Mouse (Mus musculus) heart, postnatal 14 days (tissue): ENCODE results near the gene Cyp2c40. TPM values are rescaled to one million over a fixed set of nuclear protein-coding genes. Genes with fewer than 3 reads are reported as not detected.
"Not testable (repeated sequence)": the region's sequence is repeated elsewhere in the genome, so short reads cannot be mapped to it uniquely, and the experiment has no call there.

Experiments
- DNase-seq, 2 experiments: peaks; one replicate each; pipeline ENCODE4 v3.0.0; 2021 to 2022
- intact Hi-C: fragments of 180-260 bp; cut with DNase I; formaldehyde crosslinking; loops from one replicate; pipeline ENCODE4 v1.15.1; 2025
- long read RNA-seq, 2 experiments: library from polyadenylated mRNA; stranded (forward); transcript quantifications; one replicate each; pipeline ENCODE4 v2.0.0; 2021
- total RNA-seq, 2 experiments: library from RNA; stranded (reverse); gene quantifications; 2 replicates each; pipeline ENCODE4 v1.2.3; 2021

Gene Cyp2c40
- not detected for total RNA-seq
- long read RNA-seq, experiment 1, result 0 reads
- long read RNA-seq, experiment 2, result 0 reads

DNA sequence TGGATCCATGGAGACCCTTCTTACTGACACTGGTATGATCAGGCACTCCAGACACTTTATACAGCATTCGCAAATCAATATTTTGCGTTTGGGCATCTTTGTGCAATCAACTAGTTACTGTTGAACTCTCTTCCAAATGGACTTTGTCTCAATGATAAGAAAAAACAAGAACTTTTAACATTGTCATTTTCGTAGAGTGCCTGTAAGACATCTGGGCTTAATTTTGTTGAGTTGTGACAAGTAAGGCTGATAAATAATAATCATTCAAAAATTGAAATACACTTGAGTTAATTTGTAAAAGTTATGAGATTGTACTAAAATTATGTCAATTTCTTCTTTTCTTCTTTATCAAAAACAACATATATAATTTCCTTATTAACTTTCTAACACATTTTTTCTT is at the start of gene Cyp2c40:
Cyp2c40 (minus strand) TSS at position 101 of the 400 bp plus-strand sequence.
- DNase-seq, intact Hi-C loops: not testable (repeated sequence)

DNA sequence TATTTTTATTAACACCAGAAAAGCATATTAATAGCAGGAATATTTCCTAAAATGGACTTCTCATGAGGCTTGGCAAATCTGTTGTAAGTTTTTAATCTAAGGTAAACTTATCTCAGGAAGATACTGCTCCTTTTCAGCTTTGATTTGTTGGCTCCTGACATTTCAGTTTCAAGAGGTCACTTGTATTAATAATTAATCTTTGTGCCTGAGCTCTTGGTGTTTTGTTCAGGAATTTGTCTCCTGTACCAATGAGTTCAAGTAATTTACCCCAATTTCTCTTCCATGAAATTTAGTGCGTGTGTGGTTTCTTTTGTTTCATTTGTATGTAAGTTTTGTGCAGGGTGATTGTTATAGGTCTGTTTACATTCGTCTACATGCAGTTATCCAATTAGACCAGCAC is 8.3 kb upstream of the Cyp2c40 start:
- DNase-seq, intact Hi-C loops: not testable (repeated sequence)

DNA sequence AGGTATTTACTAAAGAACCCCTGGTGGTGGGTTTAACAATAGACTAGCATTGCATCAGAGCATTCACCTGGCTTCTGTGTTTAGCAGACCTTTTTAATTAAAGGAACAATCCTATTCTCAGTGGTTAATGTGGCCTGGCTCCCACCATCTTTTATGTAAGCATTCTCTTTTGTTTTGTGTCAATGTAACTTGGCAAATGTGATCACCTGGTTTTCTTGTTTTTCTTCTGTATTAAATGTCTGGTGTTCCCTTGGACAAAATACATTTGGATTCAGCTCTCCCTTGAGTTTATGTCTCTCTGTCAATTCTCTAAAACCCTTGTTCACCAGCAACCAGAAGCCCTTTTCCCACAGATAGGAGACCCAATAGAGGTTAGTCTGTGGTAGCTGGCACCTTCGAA is 3.8 kb upstream of the Cyp2c40 start:
- not testable (repeated sequence) for DNase-seq
- intact Hi-C loops, result loop anchor here (5.0 kb wide), 1 partner anchor 76 kb away; no protein-coding TSS in a partner anchor

DNA sequence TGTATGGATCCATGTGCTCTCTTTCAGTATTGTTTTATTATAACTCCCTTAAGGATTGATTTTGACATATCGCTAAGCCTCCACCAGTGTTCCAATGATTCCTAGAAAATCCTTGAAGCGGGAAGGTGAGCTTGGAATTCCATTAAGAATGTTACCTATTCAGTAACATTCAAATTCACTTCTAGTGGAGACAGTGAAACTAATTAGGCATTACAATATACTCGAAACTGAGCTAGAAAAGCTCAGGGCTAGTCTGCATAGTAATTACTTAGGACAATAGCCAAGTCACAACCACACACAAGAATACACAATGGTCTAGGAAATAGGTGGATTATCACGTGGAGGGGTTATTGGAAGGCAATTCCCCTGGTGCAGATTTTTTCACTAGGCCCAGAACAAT is 3.4 kb upstream of the Cyp2c40 start:
- intact Hi-C loops, result loop anchor here (5.0 kb wide), 1 partner anchor 76 kb away; no protein-coding TSS in a partner anchor
- DNase-seq, result not testable (repeated sequence)

DNA sequence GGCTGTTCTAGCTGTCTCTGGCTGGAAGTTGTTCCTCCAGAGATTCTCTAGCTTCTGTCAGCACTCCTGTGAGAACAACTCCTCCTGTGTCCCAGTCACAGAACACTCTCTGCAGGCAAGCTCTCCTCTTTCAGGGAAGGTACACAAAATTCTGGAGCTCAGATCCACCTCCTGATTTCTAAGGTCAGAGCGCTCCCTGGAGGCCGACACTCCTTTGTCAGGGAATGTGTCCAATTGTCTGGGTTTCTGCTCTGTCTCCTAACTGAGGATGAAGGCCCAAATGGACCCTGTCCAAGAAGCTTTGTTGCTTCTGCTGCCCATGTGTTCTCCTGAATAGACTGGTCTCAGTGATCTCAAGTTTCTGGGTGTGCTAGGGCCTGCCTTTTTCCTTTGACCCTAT is 27.2 kb downstream of the Cyp2c40 start:
- DNase-seq, intact Hi-C loops: not testable (repeated sequence)

DNA sequence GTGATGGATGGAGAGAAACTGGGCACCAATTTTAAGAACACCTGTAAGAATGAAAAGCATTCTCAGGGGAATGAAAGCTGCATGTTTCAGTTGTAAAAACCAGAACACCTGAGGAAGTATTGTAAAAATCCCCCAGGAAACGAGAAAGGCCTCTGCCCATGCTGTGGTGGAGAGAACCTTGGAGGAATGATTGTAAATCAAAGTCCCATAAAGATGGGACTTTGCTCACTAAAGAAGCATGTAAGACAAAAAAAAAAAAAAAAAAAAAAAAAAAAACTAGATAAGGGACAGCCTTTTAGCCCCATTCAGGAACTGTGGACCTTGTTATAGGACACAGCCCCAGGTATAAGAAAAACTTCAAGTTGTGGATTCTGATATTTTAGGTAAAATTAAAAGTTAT is 67.3 kb downstream of the Cyp2c40 start:
- no peak for DNase-seq
- intact Hi-C loops, result no loop called here

DNA sequence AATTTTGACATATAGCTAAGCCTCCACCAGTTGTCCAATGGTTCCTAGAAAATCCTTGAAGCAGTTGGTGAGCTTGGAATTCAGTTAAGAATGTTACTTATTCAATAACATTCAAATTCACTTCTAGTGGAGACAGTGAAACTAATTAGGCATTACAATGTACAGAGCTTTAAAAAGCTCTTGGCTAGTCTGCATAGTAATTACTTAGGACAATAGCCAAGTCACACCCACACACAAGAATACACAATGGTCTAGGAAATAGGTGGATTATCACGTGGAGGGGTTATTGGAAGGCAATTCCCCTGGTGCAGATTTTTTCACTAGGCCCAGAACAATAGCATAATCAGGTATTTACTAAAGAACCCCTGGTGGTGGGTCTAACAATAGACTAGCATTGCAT is 68.3 kb downstream of the Cyp2c40 start:
- intact Hi-C loops, DNase-seq: not testable (repeated sequence)

DNA sequence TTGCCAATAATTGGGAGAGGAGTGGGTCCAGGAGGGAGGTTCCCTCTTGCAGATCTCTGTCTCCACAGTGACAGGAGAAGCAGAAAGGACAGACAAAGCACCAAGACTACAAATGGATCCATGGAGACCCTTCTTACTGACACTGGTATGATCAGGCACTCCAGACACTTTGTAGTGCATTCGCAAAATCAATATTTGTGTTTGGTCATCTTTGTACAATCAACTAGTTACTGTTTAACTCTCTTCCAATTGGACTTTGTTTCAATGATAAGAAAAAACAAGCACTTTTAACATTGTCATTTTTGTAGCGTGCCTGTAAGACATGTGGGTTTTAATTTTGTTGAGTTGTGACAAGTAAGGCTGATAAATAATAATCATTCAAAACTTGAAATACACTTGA is 71.7 kb downstream of the Cyp2c40 start, which contains the start of gene Cyp2c68:
Cyp2c68 (minus strand) TSS at position 135 of the 400 bp plus-strand sequence.
- no peak for DNase-seq
- intact Hi-C loops, result no loop called here

Other genes with a start within 250 kb of the Cyp2c40 start
- gene Cyp2c67, start 163.8 kb downstream of the Cyp2c40 start, total RNA-seq, result not detected
- not detected for gene Cyp2c68, start 71.8 kb downstream of the Cyp2c40 start, total RNA-seq
- not detected for gene Cyp2c69, start 74.0 kb upstream of the Cyp2c40 start, total RNA-seq
- gene Cyp2c37, start 179.6 kb upstream of the Cyp2c40 start, total RNA-seq, result not detected